Mouse (Mus musculus) CH12.LX (cell line): Measurements from ENCODE around the gene Pigg. TPM values are rescaled to one million over a fixed set of nuclear protein-coding genes. Genes with fewer than 3 reads are reported as not detected.
"Not testable (repeated sequence)": the region's sequence is repeated elsewhere in the genome, so short reads cannot be mapped to it uniquely, and the experiment has no call there.

ENCODE experiments used
- DNase-seq: peaks from one replicate; pipeline ENCODE4 v3.0.0-alpha.2; 2013; ENCODE audit errors: extremely low read depth
- H3K27ac ChIP-seq: 2 replicates; pipeline ENCODE4 v1.5.1; 2012; ENCODE audit warnings: low read depth, mild to moderate bottlenecking, control low read depth, moderate library complexity; ENCODE audit not compliant: insufficient read depth
- H3K27me3 ChIP-seq: replicated peaks from 2 replicates; pipeline ENCODE3; 2012; ENCODE audit warnings: inconsistent platforms
- H3K36me3 ChIP-seq, 2 experiments: replicated peaks in 1 of 2; 2 replicates each; pipeline versions ENCODE3 to v1.6.1; 2012; ENCODE audit warnings: inconsistent platforms in 1 of 2, low read length in 1 of 2, mild to moderate bottlenecking in 1 of 2, mixed read lengths in 1 of 2, moderate library complexity in 1 of 2; ENCODE audit not compliant: control insufficient read depth in 1 of 2, insufficient read depth in 1 of 2
- H3K4me1 ChIP-seq, 2 experiments: 2 replicates each; pipeline ENCODE4 v1.6.1; 2012; ENCODE audit warnings: inconsistent platforms in 1 of 2, moderate library complexity in 1 of 2; ENCODE audit not compliant: insufficient read depth in 2 of 2, control insufficient read depth in 1 of 2
- H3K4me2 ChIP-seq: 2 replicates; pipeline ENCODE4 v1.6.1; 2012; ENCODE audit warnings: low read depth, mild to moderate bottlenecking, control low read depth; ENCODE audit not compliant: poor library complexity, insufficient read depth, severe bottlenecking
- H3K4me3 ChIP-seq, 3 experiments: fragments of 150-350 bp in 1 of 3; sonication (generic) in 1 of 3; replicated peaks in 1 of 3; 2 replicates each; pipeline versions ENCODE3 to v1.5.1; 2011 to 2012; ENCODE audit warnings: low read depth in 2 of 3, low read length in 2 of 3, mild to moderate bottlenecking in 2 of 3, moderate library complexity in 2 of 3, control low read depth in 1 of 3, improper control_type of control experiment in 1 of 3, inconsistent platforms in 1 of 3, mixed read lengths in 1 of 3; ENCODE audit not compliant: poor library complexity in 1 of 3
- H3K79me2 ChIP-seq: replicated peaks from 2 replicates; pipeline ENCODE4 v1.6.1; 2012; ENCODE audit warnings: mild to moderate bottlenecking, moderate library complexity; ENCODE audit not compliant: control insufficient read depth, poor library complexity, insufficient read depth, severe bottlenecking; ENCODE audit errors: extremely low read depth
- H3K9ac ChIP-seq: 2 replicates; pipeline ENCODE4 v1.6.1; 2012; ENCODE audit warnings: low read depth, mild to moderate bottlenecking, control low read depth, moderate library complexity; ENCODE audit not compliant: insufficient read depth
- H3K9me3 ChIP-seq: replicated peaks from 2 replicates; pipeline ENCODE3; 2012; ENCODE audit warnings: low read length, inconsistent platforms, mixed read lengths
- CHD2 ChIP-seq: IDR thresholded peaks from 2 replicates; pipeline ENCODE4 v1.6.1; 2011; ENCODE audit warnings: low read length, improper control_type of control experiment
- EP300 ChIP-seq: IDR thresholded peaks from 2 replicates; pipeline ENCODE4 v1.6.1; 2011; ENCODE audit warnings: low read length, improper control_type of control experiment
- ETS1 ChIP-seq: conservative IDR thresholded peaks from 2 replicates; pipeline ENCODE4 v1.6.1; 2012; ENCODE audit warnings: low read depth, mild to moderate bottlenecking, inconsistent platforms, low read length, improper control_type of control experiment, moderate library complexity
- IRF4 ChIP-seq: IDR thresholded peaks from 2 replicates; pipeline ENCODE4 v1.6.1; 2014; ENCODE audit warnings: low read depth, mild to moderate bottlenecking, inconsistent platforms, low read length, improper control_type of control experiment
- JUN ChIP-seq: IDR thresholded peaks from 2 replicates; pipeline ENCODE4 v1.6.1; 2011; ENCODE audit warnings: low read depth, mild to moderate bottlenecking, low read length, improper control_type of control experiment, moderate library complexity; ENCODE audit not compliant: insufficient read depth
- KAT2A ChIP-seq: IDR thresholded peaks from 2 replicates; pipeline ENCODE4 v1.6.1; 2012; ENCODE audit warnings: low read length, improper control_type of control experiment, inconsistent platforms; ENCODE audit not compliant: insufficient replicate concordance
- MXI1 ChIP-seq: IDR thresholded peaks from 2 replicates; pipeline ENCODE4 v1.6.1; 2011; ENCODE audit warnings: mild to moderate bottlenecking, low read depth, low read length, improper control_type of control experiment
- MYC ChIP-seq: IDR thresholded peaks from 2 replicates; pipeline ENCODE4 v1.6.1; 2011; ENCODE audit warnings: low read depth, mild to moderate bottlenecking, improper control_type of control experiment, low read length
- NRF1 ChIP-seq: IDR thresholded peaks from 2 replicates; pipeline ENCODE4 v1.6.1; 2014; ENCODE audit warnings: low read depth, mild to moderate bottlenecking, inconsistent platforms, low read length, improper control_type of control experiment, moderate library complexity
- POLR2A ChIP-seq: IDR thresholded peaks from 2 replicates; pipeline ENCODE4 v1.6.1; 2011; ENCODE audit warnings: low read depth, mild to moderate bottlenecking, improper control_type of control experiment, low read length
- RAD21 ChIP-seq: IDR thresholded peaks from 2 replicates; pipeline ENCODE4 v1.6.1; 2011; ENCODE audit warnings: low read depth, mild to moderate bottlenecking, low read length, improper control_type of control experiment, moderate library complexity
- RCOR1 ChIP-seq: conservative IDR thresholded peaks from 2 replicates; pipeline ENCODE4 v1.6.1; 2012; ENCODE audit warnings: low read depth, mild to moderate bottlenecking, inconsistent platforms, low read length, improper control_type of control experiment
- SIN3A ChIP-seq: IDR thresholded peaks from 2 replicates; pipeline ENCODE4 v1.6.1; 2012; ENCODE audit warnings: low read length, improper control_type of control experiment, inconsistent platforms
- SMC3 ChIP-seq: IDR thresholded peaks from 2 replicates; pipeline ENCODE4 v1.6.1; 2011; ENCODE audit warnings: low read depth, low read length, improper control_type of control experiment
- TCF12 ChIP-seq: IDR thresholded peaks from 2 replicates; pipeline ENCODE4 v1.6.1; 2014; ENCODE audit warnings: low read depth, mild to moderate bottlenecking, inconsistent platforms, low read length, improper control_type of control experiment
- UBTF ChIP-seq: IDR thresholded peaks from 2 replicates; pipeline ENCODE4 v1.6.1; 2012; ENCODE audit warnings: low read depth, mild to moderate bottlenecking, inconsistent platforms, low read length, improper control_type of control experiment, moderate library complexity
- USF1 ChIP-seq: IDR thresholded peaks from 2 replicates; pipeline ENCODE4 v1.6.1; 2014; ENCODE audit warnings: low read depth, mild to moderate bottlenecking, inconsistent platforms, low read length, improper control_type of control experiment
- ZC3H11A ChIP-seq: IDR thresholded peaks from 2 replicates; pipeline ENCODE4 v1.6.1; 2012; ENCODE audit warnings: low read depth, mild to moderate bottlenecking, inconsistent platforms, low read length, improper control_type of control experiment
- ZMIZ1 ChIP-seq: IDR thresholded peaks from 2 replicates; pipeline ENCODE4 v1.6.1; 2012; ENCODE audit warnings: low read depth, mild to moderate bottlenecking, inconsistent platforms, low read length, improper control_type of control experiment
- ZNF384 ChIP-seq: IDR thresholded peaks from 2 replicates; pipeline ENCODE4 v1.6.1; 2012; ENCODE audit warnings: low read depth, low read length, improper control_type of control experiment, inconsistent platforms
- dilution Hi-C: fragments of 300-500 bp; cut with MboI; formaldehyde crosslinking; loops from 2 replicates; pipeline ENCODE4 v1.14.3; 2020; ENCODE audit warnings: low sequenced_read_pairs; ENCODE audit not compliant: extremely low pct_unique_long_range_greater_than_20kb, extremely low pct_ligation_motif_present
- in situ Hi-C: fragments of 300-500 bp; cut with MboI; formaldehyde crosslinking; loops from 3 replicates; pipeline ENCODE4 v1.14.3; 2019; ENCODE audit warnings: low sequenced_read_pairs, low pct_ligation_motif_present, low pct_unique_long_range_greater_than_20kb, mixed read lengths
- polyA plus RNA-seq: library from polyadenylated mRNA; unstranded; fragments of >175 nt; gene quantifications from 2 replicates; pipeline ENCODE4 v1.2.1, GENCODE M21; 2012; ENCODE audit warnings: low read depth; ENCODE audit not compliant: insufficient read length
- total RNA-seq, 2 experiments: library from RNA; depleted of rRNA; stranded (reverse); fragments of 300-350 nt in 1 of 2; fragments of >200 nt in 1 of 2; gene quantifications; 2 replicates each; pipeline ENCODE4 v1.2.3; 2012 to 2014

Gene Pigg
- total and polyA plus RNA-seq, 3 experiments: 6.4 to 9.8 (median 9.7) TPM

DNA sequence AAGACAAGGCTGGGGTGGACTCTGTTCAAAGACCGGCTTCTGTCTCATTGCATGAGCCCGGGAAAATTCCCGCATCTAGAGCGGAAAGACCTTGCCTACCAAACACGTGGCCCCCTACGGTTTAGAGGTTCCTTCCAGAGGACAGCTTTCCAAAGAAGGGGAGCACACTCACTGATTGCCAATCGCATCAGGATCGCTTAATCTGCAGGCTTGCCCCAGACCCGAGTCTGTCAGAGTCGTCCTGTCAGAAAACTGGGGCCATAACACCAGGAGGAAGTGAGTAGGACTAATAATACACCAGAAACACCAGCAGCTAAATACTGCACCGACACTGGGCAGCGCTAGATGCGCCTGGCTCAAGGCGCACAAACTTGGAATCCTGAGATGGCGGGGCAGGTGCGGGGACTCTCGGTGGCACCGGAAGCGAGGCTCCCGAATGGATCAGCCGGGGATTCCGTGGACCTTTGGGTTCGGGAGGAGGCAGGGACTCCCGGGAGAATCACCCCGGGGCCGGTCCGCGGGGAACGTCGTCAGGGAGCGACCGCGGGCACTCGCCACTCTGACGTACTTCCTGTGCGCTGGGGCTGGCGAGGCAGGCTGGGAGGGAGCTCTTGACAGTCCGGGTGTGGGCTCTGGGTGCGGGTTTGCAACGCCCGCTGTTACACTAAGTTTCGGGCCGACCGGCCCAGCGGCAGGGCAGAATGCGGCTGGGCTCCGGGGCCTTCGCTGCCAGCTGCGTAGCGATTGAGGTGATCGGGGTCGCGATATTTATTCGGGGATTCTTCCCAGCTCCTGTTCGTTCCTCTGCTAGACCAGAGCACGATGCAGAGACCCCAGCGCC, at the start of gene Pigg (continued):
- TF ChIP-seq EP300: no peak
- TF ChIP-seq, all 38 proteins: peak for 19

DNA sequence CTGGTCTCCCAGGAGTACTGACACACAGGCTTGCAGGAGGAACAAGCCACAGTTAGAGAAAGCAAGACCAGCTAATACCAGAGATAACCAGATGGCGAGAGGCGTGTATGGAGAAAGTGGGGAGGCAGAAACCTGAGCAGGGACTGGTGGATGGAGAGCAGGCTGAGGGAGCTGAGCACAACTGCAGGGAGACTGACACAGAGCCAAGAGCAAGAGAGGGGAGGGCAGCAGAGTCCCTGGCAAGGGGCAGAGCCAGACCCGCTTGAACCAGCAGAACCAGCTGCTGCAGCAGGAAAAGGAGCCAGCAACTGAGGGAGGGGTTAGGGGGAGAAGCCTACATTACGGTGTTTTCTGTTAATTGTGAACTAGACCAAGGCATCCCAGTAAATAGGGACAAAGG, 49.7 kb upstream of the Pigg start:
- peaks cover 0 to under 1% of the 10 kb centered on the region in 2 experiments; a peak in 1 of 4 replicates for H3K4me1 ChIP-seq
- H3K9ac ChIP-seq: no peak overlapping the region
- H3K79me2 ChIP-seq: no peaks in the 10 kb centered on the region
- no peak for TF ChIP-seq UBTF
- TF ChIP-seq MXI1: no peak
- no peak for TF ChIP-seq RAD21
- TF ChIP-seq POLR2A: no peak
- no peak for TF ChIP-seq ZMIZ1
- no peak for TF ChIP-seq ZNF384
- TF ChIP-seq MYC: no peak
- no peak for TF ChIP-seq NRF1
- TF ChIP-seq, all 38 proteins: peak for 0
- Histone ChIP-seq H3K4me2 (no peak overlapping the region), H3K27me3 (no peaks in the 10 kb centered on the region), H3K27ac (no peak overlapping the region), H3K36me3 (no peaks in the 10 kb centered on the region), H3K4me3 (no peak overlapping the region), H3K9me3 (no peaks in the 10 kb centered on the region)
- in situ Hi-C loops (no loop called here), dilution Hi-C loops (no loop called here)
- DNase-seq: no peak

DNA sequence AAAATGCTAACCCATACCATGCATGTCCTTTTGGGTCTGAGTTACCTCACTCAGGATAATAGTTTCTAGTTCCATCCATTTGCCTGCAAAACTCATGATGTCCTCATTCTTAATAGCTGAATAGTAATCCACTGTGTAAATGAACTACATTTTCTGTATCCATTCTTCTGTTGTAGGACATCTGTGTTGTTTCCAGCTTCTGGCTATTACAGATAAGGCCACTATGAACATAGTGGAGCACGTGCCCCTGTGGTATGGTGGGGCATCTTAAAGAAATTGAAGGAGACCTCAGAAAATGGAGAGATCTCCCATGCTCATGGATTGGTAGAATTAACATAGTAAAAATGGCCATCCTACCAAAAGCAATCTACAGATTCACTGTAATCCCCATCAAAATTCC, 48.6 kb upstream of the Pigg start:
- H3K4me2 ChIP-seq, DNase-seq, H3K27me3 ChIP-seq, H3K36me3 ChIP-seq, H3K79me2 ChIP-seq, in situ Hi-C loops, H3K4me3 ChIP-seq, H3K27ac ChIP-seq, H3K4me1 ChIP-seq, H3K9me3 ChIP-seq, H3K9ac ChIP-seq, dilution Hi-C loops: not testable (repeated sequence)

DNA sequence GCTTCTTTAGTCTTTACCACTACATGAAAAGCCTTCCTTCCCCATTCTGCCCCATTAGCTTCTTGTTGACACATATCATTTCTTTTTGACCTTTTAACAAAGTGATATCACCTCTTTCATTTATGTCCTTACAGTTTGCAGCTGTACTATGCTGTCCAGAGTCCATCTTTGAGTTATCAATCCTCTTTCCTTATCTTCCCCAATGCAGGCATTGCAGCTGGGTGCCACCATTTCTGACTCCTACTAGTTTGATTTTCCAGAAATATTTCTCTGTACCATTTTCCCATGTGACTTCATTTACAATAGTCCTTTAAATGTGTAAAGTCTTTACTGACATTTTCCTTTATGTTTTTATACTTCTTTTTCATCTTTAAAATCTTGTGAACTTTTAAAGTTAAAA, 45.4 kb upstream of the Pigg start:
- H3K27ac ChIP-seq: no peak overlapping the region
- H3K27me3 ChIP-seq: no peaks in the 10 kb centered on the region
- no peaks in the 10 kb centered on the region for H3K9me3 ChIP-seq
- no peak overlapping the region for H3K4me3 ChIP-seq
- in situ Hi-C loops: no loop called here
- no peak overlapping the region for H3K4me2 ChIP-seq
- dilution Hi-C loops: no loop called here
- no peak overlapping the region for H3K9ac ChIP-seq
- H3K36me3 ChIP-seq: no peaks in the 10 kb centered on the region
- peaks cover 0 to 7% of the 10 kb centered on the region in 2 experiments; a peak in 2 of 4 replicates for H3K4me1 ChIP-seq
- TF ChIP-seq RAD21 (no peak), ETS1 (no peak), USF1 (no peak), ZNF384 (no peak), SMC3 (no peak), IRF4 (no peak), POLR2A (no peak), CHD2 (no peak), JUN (no peak), UBTF (no peak), NRF1 (no peak), RCOR1 (no peak), EP300 (no peak), ZMIZ1 (no peak), KAT2A (no peak), SIN3A (no peak), TCF12 (no peak), MYC (no peak), ZC3H11A (no peak)
- H3K79me2 ChIP-seq: peaks cover 23% of the 10 kb centered on the region
- DNase-seq: no peak
